Mouse (Mus musculus) urinary bladder, postnatal 25 days (tissue): ENCODE results near the gene Kbtbd13.

Experiments
- DNase-seq: peaks from one replicate; pipeline ENCODE4 v3.0.0; 2022; ENCODE audit warnings: low spot score

Gene Kbtbd13

GRCm38 (mm10) chr9:65391613-65391964 lies at the start of gene Kbtbd13:
Gene Kbtbd13 (minus strand): TSS chr9:65391652.
- no peak for DNase-seq

GRCm38 (mm10) chr9:65435671-65436301 lies 44.3 kb upstream of the Kbtbd13 start, which contains the start of gene Mtfmt:
Gene Mtfmt (plus strand): TSS chr9:65435782.
- DNase-seq, result peak; percentile 96

GRCm38 (mm10) chr9:65435211-65435610 lies 43.8 kb upstream of the Kbtbd13 start:
- DNase-seq, result no peak

DNA sequence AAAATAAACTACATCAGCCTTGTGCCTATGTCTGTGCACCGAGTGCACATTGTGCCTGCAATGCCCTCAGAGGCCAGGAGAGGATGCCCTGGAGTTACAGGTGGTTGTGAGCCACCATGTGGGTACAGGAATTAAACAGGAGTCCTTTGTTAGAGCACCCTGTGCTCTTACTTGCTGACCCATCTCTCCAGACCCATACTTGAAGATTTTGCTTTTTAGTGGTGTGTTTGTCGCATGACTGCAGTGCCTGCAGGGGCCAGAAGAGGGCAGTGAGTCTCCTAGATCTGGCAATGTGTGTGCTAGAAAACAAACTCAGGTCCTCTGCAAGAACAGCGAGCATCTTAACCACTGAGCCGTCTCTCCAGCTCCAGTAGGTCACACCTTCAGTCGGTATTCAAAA lies 42.7 kb upstream of the Kbtbd13 start:
- DNase-seq, result peak; percentile 31

- DNase-seq, result peak; percentile 74
Observed at GRCm38 (mm10) chr9:65432236-65432635, 40.8 kb upstream of the Kbtbd13 start.

DNA sequence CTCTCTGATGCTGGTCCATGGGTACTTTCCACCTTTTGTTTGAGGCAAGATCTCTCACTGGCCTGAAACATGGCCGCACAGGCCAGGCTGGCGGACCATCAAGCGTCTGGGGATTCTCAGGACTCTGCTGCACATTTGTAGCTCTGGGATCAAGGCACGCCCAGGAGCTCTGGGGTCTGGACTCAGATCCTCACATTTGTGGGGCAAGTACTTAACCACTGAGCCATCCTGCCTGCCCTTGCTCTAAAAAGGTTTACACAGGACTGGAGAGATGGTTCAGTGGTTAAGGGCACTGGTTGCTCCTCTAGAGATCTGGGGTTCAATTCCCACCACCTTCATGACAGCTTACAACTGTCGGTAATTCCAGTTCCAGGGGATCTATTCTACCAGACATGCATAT lies 39.5 kb upstream of the Kbtbd13 start:
- DNase-seq, result no peak

- DNase-seq, result no peak
Observed at GRCm38 (mm10) chr9:65430401-65430800, 38.9 kb upstream of the Kbtbd13 start.

- DNase-seq, result no peak
Observed at GRCm38 (mm10) chr9:65428003-65428402, 36.6 kb upstream of the Kbtbd13 start.

GRCm38 (mm10) chr9:65427511-65427910 lies 36.1 kb upstream of the Kbtbd13 start:
- no peak for DNase-seq

GRCm38 (mm10) chr9:65424393-65424792 lies 32.9 kb upstream of the Kbtbd13 start:
- no peak for DNase-seq

GRCm38 (mm10) chr9:65422760-65423501 lies 31.5 kb upstream of the Kbtbd13 start, which contains the start of gene Slc51b:
Gene Slc51b (minus strand): TSS chr9:65422955.
- no peak for DNase-seq

GRCm38 (mm10) chr9:65419633-65420032 lies 28.2 kb upstream of the Kbtbd13 start:
- no peak for DNase-seq

GRCm38 (mm10) chr9:65417738-65418137 lies 26.3 kb upstream of the Kbtbd13 start:
- DNase-seq, result no peak

DNA sequence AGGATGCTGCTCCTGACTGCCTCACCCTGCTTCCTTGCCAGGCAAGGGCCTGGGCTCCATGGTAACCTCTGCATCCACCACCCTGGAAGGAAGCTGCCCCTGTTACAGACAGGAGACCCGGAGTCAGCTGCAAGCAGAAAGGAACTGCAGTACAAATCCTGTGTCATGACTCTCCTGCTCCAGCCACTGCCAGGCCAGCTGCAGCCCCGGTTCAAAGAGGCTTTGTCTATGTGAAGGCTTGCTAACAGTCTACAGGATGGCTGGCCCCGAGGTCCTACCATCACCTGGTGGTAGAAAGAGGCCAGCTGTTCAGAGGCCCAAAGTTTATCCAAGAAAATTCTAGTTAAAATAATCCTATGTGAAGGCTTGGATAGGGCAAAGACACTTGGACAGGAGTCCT lies 19.9 kb upstream of the Kbtbd13 start:
- DNase-seq, result no peak

- no peak for DNase-seq
Observed at GRCm38 (mm10) chr9:65410378-65410777, 18.9 kb upstream of the Kbtbd13 start.

DNA sequence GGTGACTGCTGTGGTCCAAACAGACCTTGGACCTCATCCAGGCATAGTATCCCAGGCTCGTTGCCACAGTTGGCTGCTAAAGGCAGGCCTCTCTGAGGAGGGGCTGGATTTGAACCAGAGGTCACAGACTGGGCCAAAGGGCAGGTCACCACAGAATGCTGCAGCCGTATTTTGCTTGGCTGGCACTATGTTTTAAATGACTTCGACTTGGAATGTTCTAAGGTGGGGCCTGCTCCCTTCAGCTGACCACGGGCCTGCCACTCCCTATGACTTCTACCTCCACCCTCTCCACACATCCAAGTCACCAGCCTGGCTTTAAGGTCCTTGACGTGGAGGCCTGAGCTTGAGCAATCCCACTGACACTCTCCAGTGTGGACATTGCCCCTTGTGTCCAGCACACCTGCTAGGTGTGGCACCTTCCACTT lies 17.4 kb upstream of the Kbtbd13 start:
- DNase-seq, result no peak

- no peak for DNase-seq
Observed at GRCm38 (mm10) chr9:65407861-65408260, 16.4 kb upstream of the Kbtbd13 start.

DNA sequence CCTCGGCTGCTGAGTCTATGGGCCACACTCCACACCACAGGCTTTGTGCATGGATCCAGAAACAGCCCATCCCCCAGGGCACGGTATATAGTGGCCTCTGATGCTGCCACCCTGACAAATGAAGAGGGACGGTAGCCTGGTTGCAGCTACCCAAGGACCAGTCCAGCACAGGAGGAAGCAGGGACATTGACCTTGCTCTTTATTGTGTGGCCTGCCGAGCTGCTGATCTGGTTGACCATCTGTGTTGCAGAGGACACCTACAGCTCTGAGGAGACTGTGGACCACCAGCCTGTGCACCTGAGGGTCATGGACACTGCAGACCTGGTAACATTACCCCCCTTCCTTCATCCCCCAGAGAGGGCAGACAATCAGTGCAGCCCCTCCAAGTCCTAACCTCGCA lies 15.9 kb upstream of the Kbtbd13 start:
- DNase-seq, result no peak

DNA sequence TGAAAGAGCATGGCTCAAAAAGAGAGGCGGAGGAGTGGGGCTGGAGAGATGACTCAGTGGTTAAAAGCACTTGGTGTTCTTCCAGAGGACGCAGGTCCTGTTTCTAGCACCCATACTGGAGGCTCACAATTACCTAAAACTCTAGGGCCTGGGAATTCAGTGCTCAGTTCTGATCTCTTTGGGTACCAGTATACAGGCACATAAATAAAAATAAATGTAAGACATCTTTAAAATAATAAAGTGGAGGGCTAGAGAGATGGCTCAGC lies 13.7 kb upstream of the Kbtbd13 start:
- no peak for DNase-seq

- DNase-seq, result peak; percentile 36
Observed at GRCm38 (mm10) chr9:65404331-65405183, 13.1 kb upstream of the Kbtbd13 start.

- DNase-seq, result no peak
Observed at GRCm38 (mm10) chr9:65399934-65400333, 8.5 kb upstream of the Kbtbd13 start.

- DNase-seq, result peak; percentile 51
Observed at GRCm38 (mm10) chr9:65398279-65398678, 6.8 kb upstream of the Kbtbd13 start, which contains the start of gene Rasl12. Gene Rasl12 (plus strand): TSS chr9:65398506.

GRCm38 (mm10) chr9:65394360-65394759 lies 2.9 kb upstream of the Kbtbd13 start:
- DNase-seq, result no peak
